Mouse (Mus musculus) macrophage (primary cell): ENCODE results near the gene Mup19. TPM values are rescaled to one million over a fixed set of nuclear protein-coding genes. Genes with fewer than 3 reads are reported as not detected.
"Not testable (repeated sequence)": the region's sequence is repeated elsewhere in the genome, so short reads cannot be mapped to it uniquely, and the experiment has no call there.

Experiments
- H3K27ac ChIP-seq: fragments of 350-480 bp; formaldehyde crosslinking; 2 replicates; pipeline ENCODE4 v1.9.0; 2021
- H3K36me3 ChIP-seq: fragments of 350-480 bp; formaldehyde crosslinking; 2 replicates; pipeline ENCODE4 v1.9.0; 2021; ENCODE audit errors: inconsistent target
- H3K4me3 ChIP-seq: fragments of 350-480 bp; formaldehyde crosslinking; 2 replicates; pipeline ENCODE4 v1.9.0; 2021; ENCODE audit errors: inconsistent target
- H3K79me2 ChIP-seq: fragments of 350-480 bp; formaldehyde crosslinking; 2 replicates; pipeline ENCODE4 v1.9.0; 2021; ENCODE audit errors: inconsistent target
- WGBS: methylation state at CpG from one replicate; pipeline ENCODE4 v1.1.7; 2026; ENCODE audit warnings: inconsistent platforms; ENCODE audit not compliant: missing documents; 5-methylcytosine and 5-hydroxymethylcytosine counted together
- polyA plus RNA-seq: library from polyadenylated mRNA; stranded (reverse); fragments of 250-400 nt; gene quantifications from 3 replicates; pipeline ENCODE4 v1.2.4, GENCODE M21; 2018; ENCODE audit warnings: inconsistent platforms
- total RNA-seq, 78 experiments: library from RNA; depleted of rRNA; stranded (reverse); fragments of 250-400 nt; gene quantifications; 1 replicate in 9 of 78; 2 replicates in 24 of 78; 3 replicates in 43 of 78; 4 replicates in 2 of 78; pipeline ENCODE4 v1.2.4; 2018; ENCODE audit warnings: inconsistent platforms in 56 of 78

Gene Mup19
- not detected for total RNA-seq (2018; cell fraction: chromatin; rRNA removed)
- total RNA-seq (2018; cell fraction: cytosol; rRNA removed): not detected
- not detected for total RNA-seq (2018; cell fraction: nucleus; rRNA removed)
- polyA plus RNA-seq: not detected in 3 replicates

GRCm38 (mm10) chr4:61782169-61782568, at the start of gene Mup19:
TSS of gene Mup19 (minus strand) at chr4:61782269.
- H3K4me3 ChIP-seq, H3K27ac ChIP-seq, H3K36me3 ChIP-seq, H3K79me2 ChIP-seq: not testable (repeated sequence)
- WGBS: no CpG with 5 or more reads among the region's 5 CpGs

DNA sequence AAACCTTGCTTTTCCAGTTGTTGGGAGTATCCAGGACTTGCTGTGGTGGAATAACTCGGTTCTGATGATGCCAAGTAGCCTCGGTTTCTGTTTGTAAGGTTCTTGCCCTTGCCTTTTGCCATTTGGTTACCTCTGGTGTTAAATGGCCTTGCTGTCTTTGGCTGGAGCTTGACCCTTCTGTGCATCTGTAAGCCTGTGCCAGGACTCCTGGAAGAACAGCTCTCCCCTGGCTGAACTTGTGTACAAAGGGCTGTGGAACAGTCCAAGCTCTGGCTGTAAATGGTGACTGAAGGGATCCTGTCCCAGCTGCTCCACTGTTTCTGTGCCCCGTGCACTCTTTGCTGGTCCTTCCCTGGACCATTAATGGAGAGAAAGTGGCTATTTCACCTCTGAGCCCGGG, 47.1 kb upstream of the Mup19 start:
- H3K79me2 ChIP-seq: no peaks in the 10 kb centered on the region
- no peak overlapping the region for H3K27ac ChIP-seq
- no peaks in the 10 kb centered on the region for H3K36me3 ChIP-seq
- H3K4me3 ChIP-seq: no peak overlapping the region
- 66% methylated on average over 4 of the region's 4 CpGs for WGBS

DNA sequence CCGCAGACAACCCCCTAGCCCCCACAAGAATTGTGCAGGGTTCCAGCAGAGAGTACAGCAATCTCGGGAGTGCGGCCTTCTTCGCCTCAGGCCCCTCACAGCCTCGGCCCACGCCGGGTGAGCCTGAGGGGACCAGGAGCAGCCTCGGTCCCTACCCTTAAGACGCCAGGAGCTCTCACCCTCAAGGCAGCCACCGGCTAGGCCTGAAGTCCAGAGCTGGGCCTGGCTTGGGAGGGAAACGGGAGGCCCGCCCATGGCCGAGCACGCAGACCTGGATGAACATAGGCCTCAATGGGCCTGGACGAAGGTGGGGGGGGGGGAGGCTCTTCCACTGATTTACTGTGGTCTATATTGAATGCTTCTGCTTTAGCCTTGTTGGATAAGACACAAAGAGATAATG, 41.1 kb upstream of the Mup19 start:
- Histone ChIP-seq H3K4me3 (no peak overlapping the region), H3K27ac (no peak overlapping the region), H3K79me2 (no peaks in the 10 kb centered on the region), H3K36me3 (no peaks in the 10 kb centered on the region)
- 89% methylated on average over 15 of the region's 15 CpGs for WGBS

DNA sequence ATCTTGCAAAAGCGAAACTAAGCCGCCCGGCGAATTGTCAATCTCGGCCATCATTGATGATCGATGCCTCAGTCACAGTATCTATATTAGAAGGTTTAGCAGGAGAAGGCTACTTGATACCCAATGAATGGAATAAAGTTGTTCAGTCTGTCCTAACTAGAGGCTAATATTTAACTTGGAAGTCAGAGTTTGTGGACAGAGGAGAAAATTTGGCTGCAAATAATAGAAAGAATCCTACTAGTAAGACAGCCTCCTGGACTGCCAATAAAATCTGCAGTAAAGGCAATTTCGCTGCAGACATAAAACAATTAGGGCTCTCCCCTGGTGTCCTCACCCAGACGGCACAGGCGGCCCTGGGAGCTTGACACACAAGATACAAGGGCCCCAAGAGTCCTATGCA, 40.5 kb upstream of the Mup19 start:
- H3K79me2 ChIP-seq, H3K36me3 ChIP-seq, H3K4me3 ChIP-seq, H3K27ac ChIP-seq: not testable (repeated sequence)
- WGBS: 91% methylated on average over 9 of the region's 9 CpGs

- H3K4me3 ChIP-seq: no peak overlapping the region
- H3K27ac ChIP-seq: no peak overlapping the region
- 86% methylated on average over 2 of the region's 2 CpGs for WGBS
- no peaks in the 10 kb centered on the region for H3K36me3 ChIP-seq
- H3K79me2 ChIP-seq: no peaks in the 10 kb centered on the region
Observed at GRCm38 (mm10) chr4:61815602-61816001, 33.5 kb upstream of the Mup19 start.

DNA sequence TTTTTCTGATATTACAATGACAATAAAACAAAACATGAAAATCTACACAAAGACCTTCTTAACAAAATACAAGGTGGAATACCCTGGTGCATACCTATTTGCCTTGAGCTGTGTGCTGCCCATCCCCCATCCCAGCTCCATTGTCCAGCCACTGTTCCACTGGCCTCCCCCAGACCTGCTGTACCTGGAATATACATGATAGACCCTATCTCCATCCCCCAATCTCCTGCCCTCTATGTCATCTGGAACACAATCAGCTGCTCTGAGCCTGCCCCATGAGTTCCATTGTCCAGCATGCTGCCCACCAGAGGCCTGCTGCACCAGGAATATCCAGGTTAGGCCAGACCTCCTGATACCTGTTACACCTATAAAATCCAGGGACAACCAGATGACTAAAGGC, 31.4 kb upstream of the Mup19 start:
- H3K27ac ChIP-seq: no peak overlapping the region
- no peaks in the 10 kb centered on the region for H3K36me3 ChIP-seq
- no peaks in the 10 kb centered on the region for H3K79me2 ChIP-seq
- no peak overlapping the region for H3K4me3 ChIP-seq

- H3K79me2 ChIP-seq, H3K36me3 ChIP-seq, H3K4me3 ChIP-seq, H3K27ac ChIP-seq: not testable (repeated sequence)
- 21% methylated on average over 2 of the region's 2 CpGs for WGBS
Observed at GRCm38 (mm10) chr4:61811193-61811592, 29.1 kb upstream of the Mup19 start.

DNA sequence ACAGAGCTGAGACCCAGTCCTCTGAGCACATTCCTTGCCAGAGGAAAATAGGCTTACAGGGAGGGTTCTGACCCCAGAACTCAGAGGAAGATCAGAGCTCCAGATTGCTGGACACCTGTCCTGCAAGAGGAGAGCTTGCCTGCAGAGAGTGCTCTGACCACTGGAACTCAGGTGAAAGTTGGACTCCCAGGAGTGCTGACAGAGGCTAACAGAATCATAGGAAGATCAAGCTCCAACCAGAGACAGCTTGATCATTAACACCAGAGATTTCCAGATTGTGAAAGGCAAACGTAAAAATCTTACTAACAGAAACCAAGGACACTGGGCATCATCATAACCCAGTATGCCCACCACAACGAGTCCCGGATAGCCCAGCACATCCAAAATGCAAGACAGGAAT, 26.9 kb upstream of the Mup19 start:
- H3K4me3 ChIP-seq, H3K79me2 ChIP-seq, H3K36me3 ChIP-seq, H3K27ac ChIP-seq: not testable (repeated sequence)
- WGBS: 85% methylated on average over 3 of the region's 3 CpGs

DNA sequence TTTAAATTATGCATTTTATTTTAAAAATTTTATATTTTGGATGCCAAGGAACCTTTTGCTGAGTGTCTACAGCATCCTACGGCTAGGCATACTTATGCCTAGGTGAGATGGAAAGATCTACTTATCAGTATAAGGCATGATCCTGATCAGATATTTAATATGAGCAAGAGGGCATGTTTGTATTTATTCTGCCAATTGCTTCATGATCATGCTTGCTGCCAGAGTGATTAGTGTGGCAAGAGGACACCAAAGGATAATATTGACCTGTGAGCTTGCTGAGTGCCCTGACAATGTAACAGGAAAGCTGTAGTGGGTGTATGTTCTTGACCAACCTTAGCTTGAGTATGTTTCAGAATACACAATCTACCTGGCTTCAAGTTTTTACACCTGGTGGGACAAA, 7.6 kb upstream of the Mup19 start:
- H3K27ac ChIP-seq, H3K36me3 ChIP-seq, H3K4me3 ChIP-seq, H3K79me2 ChIP-seq: not testable (repeated sequence)
- no CpG with 5 or more reads among the region's 1 CpGs for WGBS

DNA sequence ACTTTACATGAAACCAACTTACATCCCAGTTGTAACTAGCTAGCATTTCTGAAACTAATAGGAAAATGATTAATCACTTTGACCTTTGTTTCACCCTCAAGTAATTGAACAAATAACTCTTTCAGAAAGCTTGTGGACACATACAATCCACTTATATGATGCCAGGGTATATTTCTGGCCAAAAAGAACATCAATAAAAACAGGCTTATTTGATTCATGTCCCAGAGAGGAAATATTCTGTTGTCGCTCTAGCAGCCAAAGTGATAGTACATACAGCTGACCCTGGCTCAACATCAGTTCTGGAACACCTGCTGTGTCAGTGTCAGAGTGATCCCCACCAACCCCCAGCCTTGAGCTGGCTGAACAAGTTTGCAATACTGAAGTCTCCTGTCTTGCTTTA, 2.2 kb upstream of the Mup19 start:
- H3K4me3 ChIP-seq: not testable (repeated sequence)

More for the DNA sequence above, 2.2 kb upstream of the Mup19 start:
- 88% methylated on average over 1 of the region's 1 CpGs for WGBS
- H3K27ac ChIP-seq, H3K79me2 ChIP-seq, H3K36me3 ChIP-seq: not testable (repeated sequence)

Other genes with a start within 250 kb of the Mup19 start
- gene Mup17, start 186.4 kb downstream of the Mup19 start, polyA plus RNA-seq: not detected in 3 replicates
- gene Mup18, start 108.1 kb downstream of the Mup19 start, polyA plus RNA-seq: not detected in 3 replicates
- gene Mup5, start 53.0 kb upstream of the Mup19 start, polyA plus RNA-seq: not detected in 3 replicates